Mouse (Mus musculus) bone marrow, adult 2 months (tissue): ENCODE data around the gene Acadvl.

Source experiments
- CTCF ChIP-seq: fragments of 200-500 bp; IDR thresholded peaks from 2 replicates; pipeline ENCODE4 v1.5.1; 2011; ENCODE audit warnings: low read length, control low read depth; ENCODE audit not compliant: control insufficient read depth, insufficient read depth
- POLR2A ChIP-seq: fragments of 200-500 bp; IDR thresholded peaks from 2 replicates; pipeline ENCODE4 v1.6.1; 2011; ENCODE audit warnings: low read depth, mild to moderate bottlenecking, control low read depth, low read length, borderline replicate concordance; ENCODE audit not compliant: control insufficient read depth

- TF ChIP-seq CTCF: no peak
- TF ChIP-seq POLR2A: no peak
Measured at GRCm38 (mm10) chr11:70014051-70014450, 1.2 kb downstream of the Acadvl start.
